Mouse (Mus musculus): ENCODE results near the gene Tbc1d8.

The Tbc1d8 gene

DNA sequence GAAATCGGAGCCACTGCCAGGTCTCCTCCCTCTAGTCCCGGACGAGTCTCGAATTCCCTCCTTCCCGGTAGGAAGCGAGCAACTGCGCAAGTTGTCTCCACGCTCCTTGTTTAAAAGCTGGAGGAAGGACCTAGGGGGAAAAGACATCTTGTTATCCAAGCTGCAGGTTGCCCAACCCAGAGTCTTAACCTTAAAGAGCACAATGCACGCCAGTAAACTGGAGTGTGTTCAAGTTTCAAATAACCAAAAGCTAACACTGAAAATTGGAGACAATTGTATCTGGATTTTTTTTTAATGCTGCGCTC, 293 bp upstream of the Tbc1d8 start:
- DNase-seq (ENCODE audit: low spot score) = no peak

DNA sequence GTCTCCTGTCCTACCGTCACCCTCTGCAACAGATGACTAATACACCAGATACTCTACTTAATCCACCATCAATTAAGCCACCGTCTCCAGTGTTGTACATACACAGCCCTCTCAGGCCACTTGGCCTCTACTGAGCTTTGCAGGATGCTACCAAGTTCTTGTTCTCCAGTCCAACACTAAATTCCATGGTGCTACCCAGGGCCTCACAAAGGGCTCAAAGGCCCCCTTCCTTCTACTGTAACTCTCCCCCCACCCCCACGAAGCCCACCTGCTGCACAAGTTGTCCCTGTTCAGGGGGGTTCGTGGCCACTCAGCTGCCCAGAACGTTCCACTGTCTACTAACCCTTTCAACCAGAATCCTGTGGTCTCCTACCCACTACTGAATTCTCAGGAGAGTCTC, 1.5 kb downstream of the Tbc1d8 start:
- DNase-seq (ENCODE audit: low spot score) = no peak

DNA sequence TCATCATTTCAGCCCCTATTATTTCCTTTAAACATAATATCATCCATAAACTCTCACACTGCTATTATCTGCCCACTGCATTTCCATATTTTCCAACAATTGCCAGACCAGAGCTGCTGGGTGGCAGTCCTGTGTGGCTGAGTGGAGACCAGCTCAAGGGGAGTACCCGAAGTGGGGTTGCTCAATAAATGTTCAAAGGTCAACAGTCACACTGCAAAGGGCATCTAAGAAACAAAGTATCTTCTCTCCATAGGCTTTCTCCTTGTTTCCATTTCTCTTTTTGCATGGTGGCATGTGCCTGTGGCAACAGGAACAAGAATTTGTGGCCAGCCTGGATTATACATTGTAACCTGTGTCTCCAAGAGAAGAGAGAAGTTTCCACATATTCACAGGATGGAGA, 2.2 kb downstream of the Tbc1d8 start:
- no peak for DNase-seq (ENCODE audit: low spot score)

DNA sequence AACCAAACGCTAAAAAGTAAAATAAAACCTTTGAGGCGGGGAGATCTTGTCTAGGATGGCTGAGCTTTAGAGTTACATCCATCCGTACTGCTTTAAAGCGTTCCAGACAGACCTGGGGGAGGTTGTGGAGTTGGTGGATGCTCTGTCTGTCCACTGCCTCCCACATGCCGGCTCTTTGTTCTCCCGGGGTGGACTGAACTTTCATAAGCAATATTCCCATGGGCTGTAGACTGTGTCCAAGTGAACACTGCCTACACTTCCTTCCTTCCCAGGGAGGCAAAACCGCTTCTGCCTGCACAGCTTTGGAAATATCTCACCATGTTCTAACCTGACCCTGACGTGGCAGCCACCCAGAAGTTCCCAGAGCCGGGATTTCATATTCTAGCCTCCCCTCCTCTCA, 4.0 kb downstream of the Tbc1d8 start:
- DNase-seq (ENCODE audit: low spot score) = no peak

DNA sequence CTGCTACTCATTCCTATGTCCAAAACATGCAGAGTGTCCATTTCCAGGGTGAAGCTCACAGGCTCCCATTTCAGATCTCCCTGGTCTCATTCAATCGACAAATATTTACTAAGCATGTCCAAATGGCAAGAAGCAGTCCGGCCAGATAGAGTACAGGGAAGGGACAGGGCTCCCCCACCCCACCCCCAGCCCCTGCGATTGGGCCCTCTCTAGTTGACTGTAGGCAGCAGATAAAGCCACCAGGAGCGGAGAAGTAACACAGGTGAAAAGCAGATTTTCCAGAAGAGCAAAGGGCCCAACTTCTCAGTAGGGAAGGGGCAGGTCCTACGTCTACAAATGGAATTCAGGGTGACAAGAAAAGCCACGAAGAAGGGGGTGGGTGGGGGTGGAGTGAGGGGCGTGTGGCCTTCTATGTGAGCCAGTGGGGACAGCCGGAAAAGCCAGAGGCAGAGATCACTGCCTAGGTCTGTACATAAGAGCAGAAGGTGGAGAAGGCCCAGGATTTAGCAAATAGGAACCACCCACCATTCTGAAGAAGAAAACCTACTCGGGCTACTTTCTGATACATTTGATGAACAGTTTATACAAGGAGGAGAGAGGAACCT, 7.2 kb downstream of the Tbc1d8 start:
- DNase-seq (ENCODE audit: low spot score) = no peak

DNA sequence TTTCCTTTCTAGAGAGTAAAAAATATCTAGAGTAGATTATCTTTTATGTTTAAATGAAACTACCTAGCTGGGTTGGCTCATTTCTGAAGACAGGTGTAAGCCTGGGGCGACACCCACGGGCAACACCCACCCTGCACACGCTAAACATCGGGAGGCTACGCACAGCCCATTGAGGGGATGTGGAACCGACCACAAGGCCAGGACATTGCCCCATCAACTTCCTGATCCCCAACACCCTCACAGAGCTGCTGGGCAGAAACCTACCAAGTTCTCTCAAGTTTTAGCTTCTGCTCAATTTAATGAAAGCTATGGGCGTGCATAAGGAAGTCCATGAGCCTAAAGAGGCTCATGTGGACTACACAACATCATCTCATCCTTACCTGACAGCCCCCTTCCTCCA, 9.6 kb downstream of the Tbc1d8 start:
- no peak for DNase-seq (ENCODE audit: low spot score)

DNA sequence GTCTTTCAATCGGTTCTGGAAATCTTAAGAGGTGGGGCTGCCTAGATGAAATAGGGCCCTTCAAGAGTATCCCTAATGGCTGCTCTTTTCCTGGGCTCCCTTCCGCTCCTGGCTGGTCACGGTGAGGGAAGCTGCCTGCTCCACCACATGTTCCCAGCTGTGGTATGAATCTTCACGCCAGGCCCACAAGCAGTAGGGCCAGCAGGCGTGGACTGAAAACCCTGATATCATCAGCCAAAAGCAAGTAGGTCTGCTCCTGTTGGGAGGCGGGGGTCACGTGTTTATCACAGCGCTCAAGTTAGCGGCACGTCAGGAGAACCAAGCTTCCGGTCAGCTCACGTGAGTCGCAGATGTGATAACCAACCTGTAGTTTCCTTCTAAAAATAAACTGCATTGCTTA, 12.0 kb downstream of the Tbc1d8 start:
- no peak for DNase-seq (ENCODE audit: low spot score)

DNA sequence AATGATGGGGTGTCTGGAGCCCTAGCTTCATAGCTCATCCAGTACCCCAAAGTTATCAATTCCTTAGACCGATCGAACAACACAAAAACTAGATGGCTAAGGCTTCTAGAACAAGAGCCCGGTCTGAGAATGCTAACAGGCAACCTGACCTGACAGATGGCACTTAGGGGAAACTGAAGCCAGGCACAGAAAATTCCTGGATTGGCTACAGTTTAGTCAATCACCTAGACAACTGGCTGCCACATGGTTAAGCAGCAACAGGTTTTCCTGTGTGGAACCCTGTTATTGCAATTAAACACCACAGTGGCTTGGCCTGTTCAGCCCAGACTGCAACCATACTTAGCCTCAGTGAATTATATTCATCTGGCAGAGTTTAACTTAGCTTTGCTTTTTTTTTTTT, 13.8 kb downstream of the Tbc1d8 start:
- no peak for DNase-seq (ENCODE audit: low spot score)

DNA sequence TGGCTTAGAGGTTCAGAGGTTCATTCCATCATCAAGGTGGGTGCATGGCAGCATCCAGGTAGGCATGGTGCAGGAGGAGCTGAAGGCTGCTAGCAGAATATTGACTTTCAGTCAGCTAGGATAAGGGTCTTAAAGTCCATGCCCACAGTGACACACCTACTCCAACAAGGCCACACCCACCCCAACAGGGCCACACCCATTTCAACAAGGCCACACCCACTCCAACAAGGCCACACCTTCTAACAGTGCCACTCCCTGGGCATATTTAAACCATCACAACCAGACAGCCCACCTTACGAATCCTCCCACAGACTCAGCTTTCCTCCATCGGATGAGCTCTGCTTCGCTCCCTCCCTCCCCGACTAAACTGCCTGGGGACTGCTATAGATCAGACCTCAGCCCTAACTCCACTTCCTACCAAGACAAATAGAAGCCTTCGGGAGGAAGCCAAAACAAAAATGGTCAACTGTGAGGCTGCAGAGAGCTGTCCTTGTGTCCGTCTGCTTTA, 15.6 kb downstream of the Tbc1d8 start:
- DNase-seq (ENCODE audit: low spot score) = no peak

DNA sequence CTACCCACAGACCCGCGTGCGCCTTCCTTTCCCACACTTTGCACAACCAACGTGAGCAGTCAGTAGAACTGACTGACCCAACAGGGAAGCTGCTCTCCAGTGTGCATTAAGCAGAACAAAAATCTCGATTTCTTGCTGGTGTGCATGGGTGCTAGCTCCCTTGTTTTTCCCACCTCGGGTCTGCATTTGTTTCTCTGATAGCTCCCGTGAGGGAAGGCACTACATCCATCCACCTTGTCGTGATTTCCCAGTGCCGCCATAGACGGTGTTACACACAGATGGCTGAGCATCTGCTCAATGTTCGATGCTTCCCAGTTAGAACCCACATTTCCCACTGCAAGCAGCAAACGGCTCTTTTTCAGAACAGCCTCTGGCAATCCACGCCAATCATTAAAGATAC, 16.5 kb downstream of the Tbc1d8 start:
- DNase-seq (ENCODE audit: low spot score) = no peak

DNA sequence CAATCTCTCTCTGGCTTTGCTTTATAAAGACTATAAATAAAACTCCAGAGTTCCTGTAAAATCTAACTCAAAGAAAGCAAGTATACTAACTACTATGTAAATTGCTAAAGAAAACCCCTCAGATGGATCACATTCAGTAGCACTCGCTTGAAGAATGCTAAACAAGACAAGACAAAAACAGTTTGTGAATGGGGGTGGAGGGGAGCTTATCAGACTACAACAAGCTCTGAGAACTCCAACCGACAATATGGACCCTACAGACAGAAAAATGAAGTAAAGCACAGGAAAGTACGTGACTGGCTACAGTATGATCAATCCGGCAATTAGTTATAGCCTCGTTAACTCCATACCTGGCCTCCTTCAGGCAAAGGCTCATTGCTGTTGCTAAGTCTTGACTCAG, 18.1 kb downstream of the Tbc1d8 start:
- DNase-seq (ENCODE audit: low spot score) = no peak

DNA sequence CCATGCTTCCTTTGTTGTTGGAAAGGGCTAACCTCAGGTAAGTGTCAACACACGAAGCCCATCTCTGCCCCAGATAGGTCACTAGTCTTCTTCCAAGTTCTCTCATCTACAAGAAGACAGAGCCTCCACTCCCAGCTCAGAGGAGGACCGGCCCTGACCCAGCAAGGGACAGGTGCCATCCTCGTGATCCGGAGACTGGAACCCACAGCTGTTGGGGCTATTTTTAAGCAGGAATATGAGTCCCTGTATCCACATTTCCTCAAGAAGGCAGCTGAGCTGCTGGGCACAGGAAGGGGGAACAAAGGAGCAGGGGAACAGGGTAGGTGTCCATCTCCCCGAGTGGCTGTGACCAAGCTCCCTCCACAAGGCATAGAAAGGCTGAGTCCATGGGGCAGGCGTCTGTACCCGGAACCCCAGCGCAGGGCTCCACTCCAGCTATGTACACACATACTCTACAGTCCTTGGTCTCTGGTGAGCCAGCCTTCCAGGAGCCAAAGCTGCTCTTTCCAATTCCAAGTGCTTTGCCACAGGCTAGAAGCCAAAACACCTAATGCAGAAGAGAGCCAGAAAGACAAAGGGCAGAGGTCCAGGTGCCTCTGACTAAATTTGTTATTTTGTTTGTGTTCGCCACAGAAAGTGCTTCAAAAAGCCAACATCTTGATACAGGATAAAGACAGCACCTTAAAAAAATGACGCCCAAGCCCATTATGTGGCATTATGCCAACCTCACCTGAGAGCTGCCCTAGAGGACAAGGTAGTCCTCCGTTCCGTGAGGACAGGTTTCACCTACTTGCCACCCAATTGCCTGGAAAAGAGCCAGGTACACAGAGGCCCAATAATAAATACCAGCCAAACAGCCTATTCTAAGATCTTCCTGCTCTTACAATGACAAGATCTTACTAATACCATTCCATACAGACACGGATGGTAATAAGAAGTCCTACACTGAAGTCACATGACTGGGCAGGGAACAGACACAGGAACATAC, 20.4 kb downstream of the Tbc1d8 start:
- DNase-seq (ENCODE audit: low spot score) = no peak

DNA sequence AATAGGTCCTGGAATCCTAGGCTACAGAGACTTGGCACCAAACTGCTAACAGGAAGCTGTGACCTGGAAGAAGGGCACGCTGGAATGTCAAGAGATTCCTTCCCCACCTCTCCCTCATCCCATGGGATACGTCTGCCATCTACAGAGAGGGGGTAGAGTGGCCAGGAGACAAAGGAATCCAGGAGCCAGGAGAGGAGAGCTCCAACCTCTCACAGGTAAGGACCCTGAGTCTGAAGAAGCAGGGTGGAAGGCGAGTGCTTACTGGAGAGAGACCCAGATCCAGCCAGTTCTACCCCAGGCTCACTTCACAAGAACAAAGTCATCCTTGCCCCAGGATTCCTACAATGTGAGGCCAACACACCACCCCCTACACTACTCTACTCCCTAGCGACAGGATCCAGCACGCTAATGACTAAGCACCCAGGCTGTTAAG, 22.1 kb downstream of the Tbc1d8 start:
- no peak for DNase-seq (ENCODE audit: low spot score)

DNA sequence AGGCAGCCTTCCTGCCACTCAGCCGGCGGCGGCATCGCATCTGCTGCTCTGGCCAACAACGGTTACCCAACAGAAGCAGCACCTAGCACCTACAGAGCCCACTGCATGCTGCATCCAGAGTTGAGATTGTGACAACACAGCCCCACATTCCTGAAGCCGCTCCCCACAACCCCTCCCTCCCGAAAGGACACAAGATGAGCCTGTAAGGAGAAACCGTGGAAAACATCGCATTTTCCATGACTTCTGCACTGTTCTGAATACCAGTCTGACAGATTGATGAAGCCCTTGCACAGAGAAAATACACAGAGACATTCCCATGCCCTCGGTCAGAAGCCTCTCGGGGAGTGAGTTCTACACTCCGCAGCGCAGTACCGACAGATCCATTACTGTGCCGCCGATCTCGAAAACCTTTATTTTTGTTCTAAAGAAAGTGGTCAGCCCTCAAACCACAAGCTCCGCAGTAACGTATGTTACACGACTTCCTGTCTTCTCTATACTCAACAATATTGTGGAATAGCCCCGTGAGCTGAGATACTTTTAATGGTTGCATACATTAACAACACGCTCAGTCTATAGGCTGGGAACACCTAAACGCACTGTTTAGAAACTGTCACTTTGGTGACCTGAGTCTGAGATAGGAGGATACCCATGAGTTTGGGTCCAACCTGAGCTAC, 23.1 kb downstream of the Tbc1d8 start:
- DNase-seq (ENCODE audit: low spot score) = no peak

DNA sequence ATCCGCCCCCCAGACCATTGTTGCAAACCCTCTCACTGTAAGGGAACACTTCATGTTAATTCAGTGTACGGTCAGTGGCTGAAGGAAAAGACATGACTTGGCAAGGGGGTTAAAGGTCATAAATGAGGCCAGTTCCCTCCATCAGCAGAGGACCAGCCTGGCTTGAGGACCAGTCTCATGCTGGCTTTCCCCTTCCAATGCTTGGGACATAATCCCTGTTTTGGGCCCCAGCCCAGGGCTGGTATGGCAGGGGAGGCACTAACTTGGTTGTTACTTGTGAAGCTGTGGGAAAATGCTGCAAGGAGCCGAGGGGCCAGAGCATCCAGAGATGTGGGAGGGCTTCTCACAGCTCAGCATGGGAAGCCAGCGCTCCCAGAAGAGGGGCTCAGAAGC, 23.8 kb downstream of the Tbc1d8 start:
- no peak for DNase-seq (ENCODE audit: low spot score)

DNA sequence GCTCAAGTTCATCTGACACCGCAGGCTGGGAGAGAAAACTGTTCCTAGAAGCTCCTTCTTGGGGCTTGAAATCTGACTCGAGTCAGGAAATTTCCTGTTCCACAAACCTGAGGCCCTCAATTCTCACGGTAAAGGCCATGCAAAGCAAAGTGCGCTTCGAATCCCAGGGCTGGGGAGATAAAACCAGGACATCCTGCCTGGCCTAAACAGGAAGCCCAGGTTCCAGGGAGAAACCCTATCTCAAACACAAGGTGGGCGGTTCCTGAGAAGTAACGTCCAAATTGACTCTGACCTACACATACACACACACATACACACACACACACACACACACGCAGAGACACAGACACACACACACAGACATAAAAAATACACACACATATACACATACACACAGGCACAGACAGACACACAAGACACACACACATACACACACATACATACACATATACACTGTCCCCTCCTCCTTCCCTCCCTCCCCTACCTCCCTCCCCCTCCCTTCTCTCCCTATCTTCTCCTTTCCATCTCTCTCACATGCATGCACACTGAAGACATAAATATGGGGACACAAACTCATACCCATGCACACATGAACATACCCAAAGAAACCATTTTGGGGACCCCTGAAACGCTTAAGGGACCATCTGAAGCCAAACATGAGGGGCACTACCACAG, 24.3 kb downstream of the Tbc1d8 start:
- DNase-seq (ENCODE audit: low spot score) = no peak

DNA sequence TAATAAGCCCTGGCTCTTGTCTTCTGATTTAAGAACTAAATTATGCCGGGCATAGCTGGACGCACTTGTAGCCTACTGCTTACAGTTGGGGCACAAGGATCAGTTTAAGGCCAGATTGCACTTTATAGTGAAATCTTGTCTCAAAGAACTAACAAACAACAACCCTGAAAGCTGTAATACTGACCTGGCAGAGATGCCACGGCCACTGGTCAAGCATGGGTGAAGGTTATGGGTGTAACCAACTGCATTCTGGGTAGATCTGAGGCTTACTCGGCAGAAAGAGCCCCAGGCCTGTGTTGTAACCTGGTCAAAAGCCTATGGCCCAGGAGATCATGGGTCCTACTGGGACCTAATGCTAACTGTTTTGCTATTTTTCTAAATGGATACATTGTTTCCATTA, 26.4 kb downstream of the Tbc1d8 start:
- no peak for DNase-seq (ENCODE audit: low spot score)

DNA sequence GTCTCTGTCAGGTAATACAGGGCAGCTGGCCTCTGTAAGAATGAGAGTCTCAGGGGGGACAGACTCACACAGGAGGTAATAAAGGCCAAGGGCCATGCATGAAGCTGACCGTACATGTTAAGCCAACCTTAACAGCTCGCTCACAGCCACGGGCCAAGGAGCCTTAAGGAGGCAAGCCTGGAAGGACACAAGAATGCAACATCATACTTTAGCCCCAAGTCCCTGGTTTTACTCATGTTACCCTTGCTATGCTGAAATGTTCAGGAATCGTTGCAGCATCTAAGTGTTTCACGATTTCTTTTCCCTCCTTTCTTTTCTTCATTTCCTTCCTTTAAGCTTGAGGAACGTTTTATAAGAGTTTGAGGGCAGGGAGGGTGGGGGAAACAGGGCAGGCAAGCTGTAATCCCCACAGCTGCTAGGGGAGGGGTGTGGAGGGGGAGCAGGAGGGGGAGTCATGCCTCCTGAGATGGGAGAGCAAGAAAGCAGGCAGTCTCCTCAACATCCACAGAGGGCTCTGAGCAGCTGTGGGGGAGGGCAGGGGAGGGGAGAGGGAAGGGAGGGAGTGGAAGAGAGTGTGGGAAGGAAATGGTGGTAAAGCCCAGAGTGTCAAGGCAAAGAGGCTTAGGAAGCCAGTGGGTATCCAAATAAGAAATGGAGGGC, 28.4 kb downstream of the Tbc1d8 start:
- DNase-seq (ENCODE audit: low spot score) = no peak

DNA sequence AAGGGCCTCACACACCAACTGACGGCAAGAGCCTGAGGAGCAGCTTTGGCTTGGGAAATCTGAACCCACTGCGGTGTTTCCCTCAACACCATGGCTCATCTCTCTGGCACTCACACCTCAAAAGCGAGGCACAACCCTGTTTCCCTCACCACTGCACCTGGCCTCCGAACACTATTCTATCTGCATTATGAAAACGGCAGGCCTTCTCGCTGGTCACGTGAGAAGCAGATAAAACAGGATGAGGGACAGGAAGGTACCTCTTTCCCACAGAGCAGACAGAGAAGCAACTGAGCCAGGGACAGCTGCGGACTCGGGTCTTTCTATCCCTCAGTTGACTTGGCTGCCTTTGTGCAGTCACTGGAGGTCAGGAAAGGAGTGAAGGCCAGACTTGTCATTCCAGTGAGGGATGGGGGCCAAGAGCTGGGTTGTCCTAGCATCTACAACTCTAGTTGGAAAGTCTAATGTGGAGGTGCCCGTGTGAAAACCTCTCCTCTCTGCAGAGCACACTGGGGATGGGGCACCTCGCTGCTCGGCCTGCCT, 29.2 kb downstream of the Tbc1d8 start:
- no peak for DNase-seq (ENCODE audit: low spot score)

DNA sequence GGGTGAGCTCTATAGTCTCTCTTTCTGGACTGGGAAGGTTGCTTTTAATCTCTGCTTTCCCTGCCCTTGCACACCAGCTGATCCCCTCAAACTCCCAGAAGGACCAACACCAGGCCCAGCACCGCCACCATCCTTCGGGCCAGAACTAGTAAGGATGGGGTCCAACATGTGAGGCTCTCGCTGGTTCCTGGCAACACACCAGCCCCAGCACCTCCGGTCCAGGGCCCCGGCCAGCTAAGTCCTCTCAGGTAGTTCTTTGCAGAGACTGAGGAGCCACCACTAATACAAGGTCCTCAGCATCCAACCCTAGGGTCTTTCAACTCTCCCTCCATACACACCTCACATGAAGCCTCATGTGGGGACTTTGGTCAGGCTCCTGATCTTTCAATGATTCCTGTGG, 29.7 kb downstream of the Tbc1d8 start:
- no peak for DNase-seq (ENCODE audit: low spot score)

DNA sequence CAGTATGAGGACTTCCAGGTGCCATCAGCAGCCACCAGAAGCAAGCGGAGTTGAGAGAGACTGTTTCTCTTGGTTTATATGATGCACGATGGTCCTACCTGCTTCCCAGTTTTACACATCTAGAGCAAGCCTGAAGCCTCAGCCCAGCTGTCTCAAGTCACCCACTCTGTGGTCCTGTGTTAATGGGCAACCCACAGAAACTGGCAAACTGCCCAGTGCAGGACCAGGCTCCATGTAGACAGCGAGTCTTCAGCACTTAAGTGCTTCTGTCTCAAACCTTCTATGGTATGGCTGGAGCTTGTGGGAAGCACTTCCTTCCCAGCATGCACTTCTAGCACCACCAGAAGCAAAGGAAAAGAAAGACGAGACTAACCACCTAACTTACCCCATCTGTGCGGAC, 30.3 kb downstream of the Tbc1d8 start:
- no peak for DNase-seq (ENCODE audit: low spot score)

DNA sequence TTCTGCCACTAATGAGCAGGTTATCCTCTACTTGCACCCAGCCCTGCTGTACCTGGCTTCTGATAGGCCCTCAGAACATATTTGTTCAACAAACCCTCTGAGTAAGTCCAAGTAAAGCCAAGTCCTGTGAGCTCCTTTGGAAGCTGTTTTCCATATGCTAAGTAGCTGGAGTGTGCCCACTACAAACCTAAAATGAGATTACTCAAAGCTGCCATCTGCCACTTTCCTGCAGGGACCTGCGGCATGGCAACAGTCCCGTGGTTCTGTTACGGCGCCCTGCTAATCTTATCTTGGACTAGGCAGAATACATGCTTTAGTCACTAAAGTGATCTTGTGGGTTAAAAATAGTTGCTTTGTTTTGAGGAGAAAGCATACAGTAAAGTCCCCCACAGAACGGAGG, 32.4 kb downstream of the Tbc1d8 start:
- DNase-seq (ENCODE audit: low spot score) = no peak
